Mouse (Mus musculus): ENCODE results near the gene Zkscan17. TPM values are rescaled to one million over a fixed set of nuclear protein-coding genes. Genes with fewer than 3 reads are reported as not detected.
A peak's percentile ranks its signal among the peaks of the same experiment; 100 is the strongest.

Gene Zkscan17
- total RNA-seq, 2 experiments from 2014 or later, result 7.9 to 9.1 TPM

DNA sequence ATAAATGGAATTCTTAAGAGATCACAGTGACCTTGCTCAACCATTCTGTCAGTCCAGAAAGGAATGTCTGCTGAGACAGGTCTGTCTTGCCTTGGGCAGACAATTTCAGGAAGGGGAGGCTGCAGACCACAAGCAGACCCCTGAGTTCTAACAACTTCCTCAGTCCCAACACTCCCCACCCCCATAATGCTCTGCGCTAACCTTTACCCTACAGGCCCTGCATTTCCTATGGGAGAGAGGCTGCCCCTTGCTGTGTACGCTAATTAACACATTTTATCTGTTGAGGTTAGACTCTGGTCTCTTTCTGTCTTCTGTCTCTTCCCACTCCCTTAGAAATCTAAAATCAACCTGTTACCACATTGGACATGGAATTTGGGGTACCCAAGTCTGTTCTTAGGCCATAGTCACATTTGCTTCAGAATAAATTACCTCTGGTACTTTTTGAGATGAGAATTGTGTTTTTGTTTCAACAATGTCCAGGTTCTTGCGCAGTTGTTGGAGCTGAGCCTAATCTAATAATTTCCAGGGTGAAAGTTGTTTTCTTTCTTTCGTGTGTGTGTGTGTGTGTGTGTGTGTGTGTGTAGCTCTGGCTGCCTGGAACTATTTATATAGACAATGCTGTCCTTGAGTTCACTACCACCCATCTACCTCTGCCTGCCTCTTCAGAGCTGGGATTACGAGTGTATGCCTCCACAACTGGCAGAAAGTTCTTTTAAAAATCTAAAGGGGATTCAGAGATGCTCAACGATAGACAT, 6.6 kb downstream of the Zkscan17 start:
- no peak for DNase-seq (ENCODE audit: extremely low spot score in 1 of 2, low spot score in 1 of 2)

DNA sequence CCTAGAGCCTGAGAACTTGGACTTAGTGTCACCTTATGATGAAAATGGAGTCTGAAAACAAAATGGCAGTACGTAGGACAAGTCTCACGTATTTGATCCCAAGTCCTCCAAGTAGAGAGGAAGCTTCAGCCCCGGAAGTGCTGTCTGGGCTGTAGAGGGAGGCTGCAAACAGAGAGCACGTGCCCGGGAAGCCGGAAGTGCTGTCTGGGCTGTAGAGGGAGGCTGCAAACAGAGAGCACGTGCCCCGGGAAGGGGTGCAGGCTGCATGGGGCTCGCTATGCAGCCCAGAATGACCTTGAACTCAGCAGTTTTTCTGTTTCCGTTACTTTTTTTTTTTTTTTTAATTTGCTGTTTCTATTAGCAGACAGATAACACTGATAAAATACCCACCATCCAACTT, 8.3 kb downstream of the Zkscan17 start:
- no peak for DNase-seq (ENCODE audit: extremely low spot score in 1 of 2, low spot score in 1 of 2)

DNA sequence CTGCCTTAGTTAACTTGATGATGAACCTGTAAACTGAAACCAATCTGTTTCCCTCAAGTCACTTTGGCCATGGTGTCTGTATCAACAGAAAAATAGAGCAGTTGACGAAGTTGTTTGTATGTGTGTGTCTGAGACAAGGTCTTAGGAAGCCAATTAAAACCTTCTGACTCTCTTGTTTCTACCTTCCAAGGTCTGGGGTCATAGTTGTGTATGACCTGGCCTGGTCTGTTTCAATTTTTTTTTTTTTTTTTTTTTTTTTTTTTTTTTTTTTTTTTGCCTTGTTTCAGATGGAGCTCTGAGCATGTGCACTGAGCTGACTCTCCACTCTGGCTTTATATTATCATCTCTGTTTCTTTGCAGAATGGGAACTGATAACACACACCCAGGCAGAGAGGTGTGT, 9.1 kb downstream of the Zkscan17 start:
- no peak for DNase-seq (ENCODE audit: extremely low spot score in 1 of 2, low spot score in 1 of 2)

DNA sequence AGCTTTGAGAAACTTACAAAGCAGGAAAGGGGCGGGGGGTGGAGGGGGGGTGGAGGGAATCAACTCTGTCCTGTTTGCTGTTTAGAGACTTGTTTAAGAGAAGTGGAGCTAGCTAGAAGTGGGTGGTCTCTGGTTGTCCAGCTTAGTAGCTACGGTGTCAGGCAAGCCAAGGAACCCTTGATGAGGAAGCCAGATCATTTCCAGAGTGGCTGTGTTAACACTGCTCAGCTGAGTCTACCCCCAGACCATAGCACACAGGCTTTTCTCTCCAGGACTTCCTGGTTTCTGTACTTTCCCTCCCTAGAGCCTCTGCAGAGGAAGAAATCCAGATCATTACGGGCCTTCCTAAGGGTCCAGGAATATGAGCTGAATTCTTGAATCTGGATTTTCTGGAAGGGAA, 11.8 kb downstream of the Zkscan17 start:
- DNase-seq (ENCODE audit: extremely low spot score in 1 of 2, low spot score in 1 of 2), result no peak

DNA sequence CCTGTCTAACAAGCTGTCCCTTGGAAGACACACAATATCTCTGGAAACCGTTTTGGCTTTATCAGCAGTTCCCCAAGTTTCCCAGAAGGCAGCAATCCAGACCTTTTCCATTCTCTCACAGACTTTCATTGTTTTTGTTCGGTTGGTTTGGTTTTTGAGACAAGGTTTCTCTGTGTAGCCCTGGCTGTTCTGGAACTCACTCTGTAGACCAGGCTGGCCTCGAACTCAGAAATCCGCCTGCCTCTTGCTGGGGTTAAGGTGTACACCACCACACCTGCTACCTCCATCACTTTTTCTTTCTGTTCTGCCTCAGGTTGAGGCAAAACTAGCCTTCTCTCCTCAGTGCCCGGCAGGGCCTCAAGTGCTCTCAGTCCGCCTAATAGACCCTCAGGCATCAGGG, 12.2 kb downstream of the Zkscan17 start:
- DNase-seq (ENCODE audit: extremely low spot score in 1 of 2, low spot score in 1 of 2), result no peak

DNA sequence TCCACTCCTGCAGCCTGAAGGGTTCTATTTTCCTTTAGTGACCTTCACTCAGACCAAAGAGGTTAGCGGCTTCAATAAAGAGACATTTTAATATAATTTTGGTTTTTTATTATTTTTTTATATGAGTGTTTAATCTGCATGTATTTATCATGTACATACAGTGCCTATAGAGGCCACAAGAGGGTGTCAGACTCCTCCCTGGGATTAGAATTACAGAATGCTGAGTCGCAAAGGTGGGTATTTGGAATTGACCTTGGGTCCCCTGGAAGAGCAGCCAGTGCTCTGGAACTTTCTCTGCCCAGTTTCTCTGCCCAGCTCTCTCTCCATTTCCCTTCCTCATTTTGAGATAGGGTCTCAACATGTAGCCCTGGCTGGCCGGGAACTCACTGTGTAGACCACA, 13.0 kb downstream of the Zkscan17 start:
- DNase-seq (ENCODE audit: extremely low spot score in 1 of 2, low spot score in 1 of 2), result no peak

DNA sequence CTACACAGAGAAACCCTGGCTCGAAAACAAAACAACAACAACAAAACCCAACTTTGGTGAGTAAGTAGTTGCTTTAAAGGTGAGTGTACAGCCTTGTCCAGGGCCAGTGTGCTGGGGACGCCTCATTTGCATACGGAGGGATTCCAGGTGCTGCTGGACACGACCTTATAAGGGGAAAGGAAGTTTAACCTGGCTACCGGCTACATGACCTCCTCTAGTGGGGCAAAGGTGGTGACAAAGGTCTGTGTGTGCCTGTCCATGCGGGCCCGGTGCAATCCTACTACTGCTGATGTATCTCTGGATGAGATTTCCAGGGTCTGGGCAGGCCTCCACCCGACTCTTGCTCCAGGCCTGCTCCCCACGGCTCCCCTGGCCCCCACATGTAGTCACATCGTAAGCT, 13.8 kb downstream of the Zkscan17 start:
- no peak for DNase-seq (ENCODE audit: extremely low spot score in 1 of 2, low spot score in 1 of 2)

DNA sequence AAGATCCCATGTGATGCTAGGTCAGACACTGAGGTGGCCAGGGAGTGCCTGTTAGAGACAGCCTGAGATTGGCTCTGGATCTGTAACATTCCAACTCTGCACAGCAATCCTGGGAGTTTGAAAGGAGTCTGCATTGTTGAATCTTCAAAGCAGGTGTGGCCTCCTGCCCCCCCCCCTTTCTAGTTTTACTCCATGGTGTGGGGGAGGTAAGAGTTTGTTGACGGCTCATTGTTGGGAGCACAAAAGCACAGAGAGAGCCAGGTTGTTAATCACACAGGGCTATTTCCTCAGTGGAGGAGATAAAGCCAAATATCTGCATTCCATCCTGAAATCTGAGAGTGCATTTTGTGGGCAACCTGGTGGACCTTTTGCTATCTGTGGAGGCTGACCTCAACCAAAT, 15.0 kb downstream of the Zkscan17 start:
- no peak for DNase-seq (ENCODE audit: extremely low spot score in 1 of 2, low spot score in 1 of 2)

DNA sequence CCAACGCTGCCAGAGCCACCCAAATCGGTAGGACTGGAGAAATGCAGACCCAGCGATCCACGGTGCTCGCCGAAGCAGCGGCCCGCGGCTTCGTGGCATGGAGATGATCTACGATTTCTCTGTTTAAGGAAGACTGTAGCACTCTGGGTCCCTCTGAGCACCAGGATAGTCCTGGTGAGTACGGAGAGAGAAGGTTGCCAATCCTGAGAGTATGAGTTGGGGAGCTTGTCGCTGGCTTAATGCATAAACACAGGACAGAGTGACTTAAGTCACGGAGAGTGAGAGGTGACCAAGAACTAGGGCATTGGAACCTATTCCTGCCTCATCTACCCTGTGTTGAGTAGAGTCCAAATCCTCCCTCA, 19.9 kb downstream of the Zkscan17 start:
- no peak for DNase-seq (ENCODE audit: extremely low spot score in 1 of 2, low spot score in 1 of 2)

DNA sequence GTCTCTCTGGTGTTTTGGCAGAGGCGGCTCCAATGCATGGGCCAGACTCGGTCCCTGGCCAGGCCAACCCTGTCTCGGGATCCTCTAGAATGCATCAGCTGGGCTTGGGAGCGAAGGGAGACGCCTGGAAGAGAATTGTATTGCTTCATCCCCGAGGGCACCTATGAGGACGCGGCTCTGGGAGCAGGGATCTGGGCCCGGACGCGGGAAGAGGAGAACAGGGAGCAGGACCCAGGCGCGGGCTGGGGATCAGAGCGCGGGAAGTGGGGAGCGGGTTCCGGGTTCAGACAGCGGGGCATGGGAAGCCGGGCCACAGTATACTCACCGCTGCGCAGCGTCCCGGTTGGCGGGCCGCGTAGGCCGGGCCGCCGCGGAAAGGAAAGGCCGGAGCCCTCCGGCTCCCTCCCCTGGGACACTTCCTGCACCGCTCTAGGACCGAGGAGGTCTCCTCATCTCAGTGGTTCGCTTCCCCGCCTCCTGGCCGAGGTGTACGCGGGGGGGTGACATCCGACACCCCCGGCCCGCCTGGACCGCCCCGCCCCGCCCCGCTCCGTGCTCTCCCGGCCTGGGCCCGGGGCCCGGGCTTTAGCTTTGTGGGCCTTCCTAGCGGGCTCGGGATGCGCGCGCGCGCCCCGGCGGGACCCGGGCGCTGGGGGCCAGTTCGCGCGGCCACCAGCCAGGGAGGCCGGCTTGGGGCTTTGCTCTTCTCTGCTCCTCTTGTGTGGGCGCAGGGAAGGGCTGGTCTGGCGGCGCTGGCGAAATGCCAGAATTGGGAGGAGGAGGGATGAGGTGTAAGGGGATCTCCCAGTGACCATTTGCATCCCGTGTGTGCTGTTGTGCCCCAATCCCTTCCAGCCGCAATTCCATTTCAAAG, 20.5 kb downstream of the Zkscan17 start:
- peak; percentile 60 to 62 for DNase-seq (ENCODE audit: extremely low spot score in 1 of 2, low spot score in 1 of 2)

DNA sequence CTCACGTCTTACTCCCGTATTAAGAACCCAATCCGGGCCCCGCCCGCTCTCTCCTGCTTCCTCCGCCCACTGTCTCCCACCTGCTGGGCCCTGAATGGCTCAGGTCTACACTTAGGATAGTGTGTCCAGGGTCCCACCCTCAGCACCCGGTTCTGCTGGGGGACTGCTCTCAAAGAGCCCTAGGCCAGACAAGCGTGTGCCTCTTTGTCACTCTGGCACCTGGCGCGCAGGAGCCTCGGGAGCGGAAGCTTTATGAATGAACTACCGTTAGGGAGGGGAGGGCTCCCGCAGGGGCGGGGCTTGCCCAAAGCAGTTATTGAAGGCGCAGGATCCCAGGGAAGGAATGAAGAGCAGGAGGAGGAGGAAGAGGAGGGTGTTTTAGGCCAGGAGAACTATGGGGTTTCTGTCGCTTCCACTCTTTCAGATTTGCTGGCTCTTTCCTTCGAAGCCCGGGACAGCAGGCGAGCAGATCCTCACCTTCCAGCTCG, 21.2 kb downstream of the Zkscan17 start:
- DNase-seq (ENCODE audit: extremely low spot score in 1 of 2, low spot score in 1 of 2), result peak; percentile 23 to 33

DNA sequence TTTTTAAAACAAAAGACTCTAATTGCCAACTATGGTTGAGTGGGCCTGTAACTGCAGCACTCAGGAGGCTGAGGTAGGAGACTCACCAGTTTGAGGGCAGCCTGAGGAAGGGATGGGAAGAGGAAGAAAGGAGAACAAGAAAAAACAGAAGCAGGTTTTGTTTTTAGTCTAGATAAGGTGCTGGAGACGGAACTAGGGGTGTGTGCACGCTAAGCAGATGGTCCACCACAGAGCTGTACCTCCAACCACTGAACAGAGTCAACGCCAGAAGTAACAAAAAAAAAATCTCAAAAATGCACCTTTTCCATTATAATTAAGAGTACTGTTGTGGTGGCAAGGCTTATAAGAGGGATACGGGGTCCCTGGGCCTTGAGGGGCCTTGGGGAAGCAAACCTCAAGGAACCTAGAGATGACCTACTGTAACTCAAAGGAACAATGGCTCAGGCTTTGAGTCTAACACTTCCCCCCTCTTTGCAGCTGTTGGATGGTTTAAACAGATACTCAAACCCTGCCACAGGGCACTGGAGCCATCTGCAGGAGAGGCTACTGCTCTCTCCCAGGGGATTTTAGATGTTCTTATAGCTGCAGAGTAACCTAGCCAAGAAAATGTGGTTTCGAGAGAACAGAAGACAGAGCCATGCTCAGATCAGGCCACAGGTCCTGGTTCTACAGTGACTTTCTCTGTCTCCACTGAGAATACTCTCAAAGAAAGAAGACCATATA, 24.4 kb downstream of the Zkscan17 start:
- no peak for DNase-seq (ENCODE audit: extremely low spot score in 1 of 2, low spot score in 1 of 2)

DNA sequence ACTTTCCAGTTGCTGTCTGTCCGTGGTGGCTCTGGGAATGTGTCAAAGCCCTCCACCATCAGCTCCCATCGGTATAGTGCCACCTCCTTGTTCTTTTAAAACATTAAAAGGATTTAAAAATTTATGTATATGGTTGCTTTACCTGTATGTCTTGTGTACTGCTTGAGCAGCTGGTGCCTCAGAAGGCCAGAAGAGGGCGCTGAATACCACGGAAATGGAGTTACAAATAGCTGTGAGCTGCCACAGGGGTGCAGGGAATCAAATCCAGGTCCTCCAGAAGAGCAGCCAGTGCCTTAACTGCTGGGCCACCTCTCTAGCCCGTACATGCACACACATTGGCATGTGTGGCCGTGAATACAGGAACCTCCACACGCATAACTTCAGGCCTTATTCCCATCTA, 28.8 kb downstream of the Zkscan17 start:
- DNase-seq (ENCODE audit: extremely low spot score in 1 of 2, low spot score in 1 of 2), result no peak

DNA sequence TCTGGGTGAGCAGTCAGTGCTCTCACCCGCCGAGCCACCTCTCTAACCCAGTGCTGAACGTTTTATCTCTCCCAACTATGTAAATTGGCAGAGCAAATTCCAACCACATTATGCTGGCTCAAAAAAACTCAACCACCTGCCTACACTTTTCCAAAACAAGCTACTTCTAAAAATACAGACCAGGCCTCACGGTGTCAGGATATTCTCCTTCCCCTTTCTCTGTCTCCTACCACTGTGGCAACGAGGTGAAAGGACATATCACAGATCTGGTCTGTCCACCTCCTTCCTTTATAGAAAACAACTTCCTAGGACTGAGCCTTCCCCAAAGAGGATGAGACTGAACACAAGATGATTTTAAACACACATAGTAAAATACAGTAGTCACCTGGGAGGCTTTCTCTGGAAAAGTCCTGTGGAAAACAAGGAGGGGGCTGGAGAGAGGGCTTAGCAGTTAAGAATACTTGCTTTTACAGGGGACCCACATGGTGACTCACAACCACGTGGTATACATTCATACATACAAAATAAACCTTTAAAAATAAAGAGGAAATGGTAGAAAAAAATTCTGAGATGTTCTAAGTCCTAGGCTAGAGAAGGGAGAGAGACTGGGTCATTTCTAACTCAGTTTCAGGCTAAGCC, 29.8 kb downstream of the Zkscan17 start:
- no peak for DNase-seq (ENCODE audit: extremely low spot score in 1 of 2, low spot score in 1 of 2)

DNA sequence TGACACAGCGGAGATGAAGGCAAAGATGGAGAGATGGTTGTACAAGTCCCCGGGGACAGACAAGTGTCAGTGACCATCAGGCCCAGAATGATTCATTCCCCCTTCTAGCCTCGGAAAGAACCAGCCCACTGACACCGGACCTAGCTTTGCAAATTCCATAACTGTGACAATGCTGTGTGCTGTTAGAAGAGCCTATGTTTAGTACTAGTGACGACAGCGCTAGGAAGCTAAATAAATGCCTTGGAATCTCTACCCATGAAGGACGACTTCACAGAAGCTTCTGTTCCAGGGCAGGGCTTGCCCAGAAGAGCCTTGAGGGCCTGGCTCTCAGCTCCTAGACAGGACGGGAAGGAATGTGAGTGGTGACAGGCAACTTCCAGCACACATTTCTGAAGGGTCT, 40.3 kb downstream of the Zkscan17 start:
- no peak for DNase-seq (ENCODE audit: extremely low spot score in 1 of 2, low spot score in 1 of 2)

DNA sequence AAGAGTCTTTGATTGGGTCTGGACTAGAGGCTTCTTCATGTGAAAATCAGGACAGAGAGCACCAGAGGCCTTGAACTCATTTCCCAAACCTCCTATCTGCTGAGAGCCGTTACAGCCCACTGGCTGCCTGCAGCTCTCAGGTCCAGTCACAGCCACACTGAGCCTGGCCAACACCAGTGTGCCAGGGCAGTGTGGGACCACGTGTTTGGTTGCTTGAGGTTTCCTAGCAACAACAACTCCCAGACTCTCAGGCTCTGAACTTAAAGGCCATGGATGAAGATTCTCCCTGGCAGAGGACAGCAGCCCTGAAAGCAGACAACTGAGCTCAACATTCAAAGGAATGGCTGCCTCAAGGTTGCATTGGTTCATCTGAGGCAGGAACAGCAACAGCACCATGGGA, 40.9 kb downstream of the Zkscan17 start:
- DNase-seq (ENCODE audit: extremely low spot score in 1 of 2, low spot score in 1 of 2), result no peak

DNA sequence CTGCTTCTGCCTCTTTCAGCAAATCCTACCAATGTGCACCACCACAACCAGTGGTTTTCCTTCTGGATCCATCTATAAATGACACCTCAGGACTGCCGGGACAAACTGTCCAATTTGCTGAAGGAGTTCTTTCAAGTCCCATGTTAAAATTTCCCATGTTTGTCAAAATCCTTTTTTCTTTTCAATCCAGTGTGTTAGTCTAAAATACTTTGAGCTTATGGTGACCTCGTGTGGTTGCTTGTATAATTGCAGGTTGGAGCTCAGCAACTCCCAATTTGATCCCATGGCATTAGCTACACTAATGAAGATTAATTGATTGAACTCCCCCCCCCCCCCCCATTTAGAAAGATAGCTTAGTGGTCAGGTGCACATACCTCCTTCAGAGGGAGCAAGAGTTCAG, 43.3 kb downstream of the Zkscan17 start:
- DNase-seq (ENCODE audit: extremely low spot score in 1 of 2, low spot score in 1 of 2), result peak; percentile 32 to 68

DNA sequence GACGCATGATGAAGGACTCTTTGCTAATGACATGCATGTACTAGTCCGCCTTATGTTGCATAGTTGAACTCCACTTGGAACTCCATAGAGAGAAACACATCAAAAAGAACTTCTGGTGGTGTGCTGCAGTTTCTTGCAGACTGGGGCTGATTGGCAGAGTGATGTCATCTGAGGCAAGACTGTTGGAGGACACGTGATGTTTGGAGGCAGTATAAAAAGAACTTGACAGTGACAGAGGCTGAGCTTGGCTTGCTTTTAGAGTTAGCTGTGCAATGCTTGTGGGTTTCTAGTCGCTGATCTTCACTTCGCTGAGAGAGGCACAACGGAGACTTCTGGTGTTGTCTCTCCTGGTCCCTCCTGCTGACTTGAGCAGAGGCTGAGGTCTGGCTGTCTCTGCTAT, 49.3 kb downstream of the Zkscan17 start:
- DNase-seq (ENCODE audit: extremely low spot score in 1 of 2, low spot score in 1 of 2), result no peak

DNA sequence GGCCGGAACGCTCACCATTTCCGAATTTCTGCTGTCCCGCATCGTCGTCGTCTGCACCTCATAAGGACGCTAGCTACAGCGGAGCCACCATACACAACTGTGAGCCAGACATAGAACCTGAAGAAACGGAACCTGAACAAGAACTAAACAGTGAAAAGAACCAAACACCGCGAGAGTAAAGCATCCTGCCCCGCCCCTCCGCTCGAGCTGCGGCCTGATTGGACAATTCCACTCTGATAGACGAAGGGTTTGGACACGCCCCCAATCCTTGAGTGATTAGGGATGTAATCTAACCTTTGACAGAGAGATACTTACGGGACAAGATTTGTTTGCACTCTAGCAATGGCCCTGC, 54.2 kb downstream of the Zkscan17 start, which contains the start of gene Zfp867:
Zfp867 (minus strand) TSS at position 149 of the 352 bp plus-strand sequence.
- peak; percentile 63 to 78 for DNase-seq (ENCODE audit: extremely low spot score in 1 of 2, low spot score in 1 of 2)
